Mouse (Mus musculus): ENCODE data around the gene Nhlrc1. TPM values are rescaled to one million over a fixed set of nuclear protein-coding genes. Genes with fewer than 3 reads are reported as not detected.

Nhlrc1 gene
- polyA plus RNA-seq (2012; rRNA removed; ENCODE audit: low replicate concordance): 2.9 and 4.1 TPM in 2 replicates

DNA sequence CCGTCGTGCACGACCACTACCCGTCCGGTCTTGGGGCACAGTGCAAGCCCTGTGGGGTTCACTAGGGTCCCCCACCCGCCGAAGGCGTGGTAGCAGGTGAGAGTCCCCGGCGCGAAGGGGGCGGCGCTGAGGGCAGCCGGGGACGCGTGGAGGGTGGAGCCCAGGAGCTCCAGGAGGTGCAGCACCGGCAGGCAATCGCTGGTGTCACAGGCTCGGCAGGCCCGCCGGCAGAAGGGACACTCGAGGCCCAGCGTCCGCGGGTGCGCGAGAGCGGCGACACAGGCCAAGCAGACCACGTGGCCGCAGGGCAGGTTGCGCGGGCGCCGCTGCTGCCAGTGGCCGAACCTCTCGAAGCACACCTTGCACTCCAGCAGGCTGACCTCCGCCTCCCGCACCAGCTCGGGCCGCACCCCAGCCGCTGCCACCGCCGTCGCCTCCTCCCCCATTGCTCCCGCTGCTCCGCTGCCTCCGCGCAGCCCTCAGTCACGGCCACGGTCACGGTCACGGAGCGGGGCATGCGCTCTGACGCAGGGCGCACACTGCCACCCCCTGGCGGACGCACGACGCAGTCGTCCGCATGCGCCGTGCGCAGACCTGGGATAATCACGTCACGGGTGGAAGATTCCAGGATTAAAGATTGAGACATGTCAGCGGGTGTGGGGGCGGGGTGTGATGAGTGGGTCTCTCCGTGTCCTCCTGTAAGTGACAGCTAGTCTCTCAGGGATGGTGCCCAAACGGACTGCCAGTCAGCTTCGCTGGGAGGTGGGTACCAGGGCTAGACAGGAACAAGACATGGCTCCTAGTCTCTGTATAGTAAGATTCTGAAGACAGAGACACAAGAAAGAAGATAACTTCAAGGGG lies at the start of gene Nhlrc1:
Gene Nhlrc1, minus strand, starts transcription at position 517 of the 861 bp plus-strand sequence.

DNA sequence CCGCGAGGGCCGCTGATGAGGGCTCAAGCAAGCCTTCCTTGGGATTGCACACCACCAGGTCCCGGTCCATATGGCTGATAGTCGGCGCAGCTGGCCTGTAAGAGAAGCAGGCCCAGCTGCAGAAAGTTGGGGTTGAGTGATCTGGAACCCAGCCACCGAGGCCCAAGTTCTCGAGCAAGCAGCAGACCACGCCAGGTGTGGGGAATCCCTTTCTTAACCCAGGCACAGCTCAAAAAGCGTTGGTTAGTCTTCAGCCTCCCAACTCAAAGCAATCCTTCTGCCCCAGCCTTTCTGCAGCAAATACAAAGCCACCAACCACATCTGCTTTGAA lies 29.9 kb upstream of the Nhlrc1 start, which contains the start of gene Tpmt:
Gene Tpmt, minus strand, starts transcription at position 121 of the 331 bp plus-strand sequence.

DNA sequence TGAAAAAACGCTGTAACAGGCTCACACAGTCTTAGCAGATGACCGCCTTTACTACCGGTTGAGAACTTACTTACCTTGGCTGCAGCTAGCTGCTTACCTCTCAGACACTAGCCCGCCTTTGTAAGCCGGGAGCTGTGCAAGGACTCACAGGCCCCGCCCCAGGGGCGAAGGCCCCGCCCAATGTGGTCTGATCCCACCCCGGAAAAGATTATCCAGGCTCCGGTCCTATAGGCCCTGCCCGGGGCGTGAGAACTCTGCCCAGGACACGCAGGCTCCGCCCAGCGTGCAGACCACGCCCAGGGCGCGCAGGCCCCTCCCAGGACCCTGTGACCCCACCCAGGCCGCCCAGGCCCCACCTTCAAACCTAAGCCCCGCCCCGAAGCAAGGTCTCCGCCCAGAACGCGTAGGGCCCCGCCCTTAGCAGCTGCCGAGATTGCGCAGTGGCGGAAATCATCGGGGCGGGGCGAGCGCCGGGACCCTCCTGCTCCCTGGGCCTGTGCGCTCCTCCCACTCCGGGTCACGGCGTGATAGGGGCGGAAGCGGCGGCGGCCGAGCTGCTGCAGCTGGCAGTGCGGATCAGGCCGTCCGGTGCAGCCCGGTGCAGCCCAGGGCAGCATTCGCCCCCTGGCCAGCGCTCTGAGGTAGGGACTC lies 28.5 kb upstream of the Nhlrc1 start, which contains the start of gene Kdm1b:
Gene Kdm1b, plus strand, starts transcription at position 470 of the 651 bp plus-strand sequence.

Other genes starting within 250 kb of the Nhlrc1 start
- gene Kif13a, start 85.0 kb downstream of the Nhlrc1 start, polyA plus RNA-seq (2012; rRNA removed; ENCODE audit: low replicate concordance): 31.3 and 32.9 TPM in 2 replicates
- gene Kdm1b, start 28.6 kb upstream of the Nhlrc1 start, polyA plus RNA-seq (2012; rRNA removed; ENCODE audit: low replicate concordance): 7.9 and 10.7 TPM in 2 replicates
- gene Tpmt, start 29.9 kb upstream of the Nhlrc1 start, polyA plus RNA-seq (2012; rRNA removed; ENCODE audit: low replicate concordance): 6.3 and 14.1 TPM in 2 replicates
- gene Dek, start 91.4 kb upstream of the Nhlrc1 start, polyA plus RNA-seq (2012; rRNA removed; ENCODE audit: low replicate concordance): 5.2 and 15.5 TPM in 2 replicates
- gene Rnf144b, start 107.8 kb upstream of the Nhlrc1 start, polyA plus RNA-seq (2012; rRNA removed; ENCODE audit: low replicate concordance): 12.0 and 18.4 TPM in 2 replicates

Measured in subcutaneous adipose tissue, adult 2 months (tissue).